Mouse (Mus musculus) heart, adult 9 months (tissue): ENCODE measurements around the gene Zdhhc14.

ENCODE experiments used
- DNase-seq, 2 experiments: peaks; one replicate each; pipeline ENCODE4 v3.0.0; 2022; ENCODE audit warnings: low spot score in 2 of 2

The Zdhhc14 gene

GRCm38 (mm10) chr17:5491801-5492745 lies at the start of gene Zdhhc14:
Gene Zdhhc14 (plus strand): TSS chr17:5492557.
- DNase-seq, result peak; percentile 90 to 92

GRCm38 (mm10) chr17:5443260-5443659 lies 49.1 kb upstream of the Zdhhc14 start:
- no peak for DNase-seq

- DNase-seq, result no peak
These were observed 48.6 kb upstream of the Zdhhc14 start for GRCm38 (mm10) chr17:5443751-5444150.

GRCm38 (mm10) chr17:5453657-5454056 lies 38.7 kb upstream of the Zdhhc14 start:
- DNase-seq, result no peak

GRCm38 (mm10) chr17:5463912-5464311 lies 28.4 kb upstream of the Zdhhc14 start:
- DNase-seq, result no peak

GRCm38 (mm10) chr17:5466736-5467135 lies 25.6 kb upstream of the Zdhhc14 start:
- DNase-seq, result no peak

- no peak for DNase-seq
These were observed 25.2 kb upstream of the Zdhhc14 start for GRCm38 (mm10) chr17:5467177-5467576.

GRCm38 (mm10) chr17:5472268-5472667 lies 20.1 kb upstream of the Zdhhc14 start:
- DNase-seq, result no peak

- no peak for DNase-seq
These were observed 16.2 kb upstream of the Zdhhc14 start for GRCm38 (mm10) chr17:5475960-5476725.

- DNase-seq, result no peak
These were observed 8.9 kb upstream of the Zdhhc14 start for GRCm38 (mm10) chr17:5483456-5483855.

GRCm38 (mm10) chr17:5484663-5485062 lies 7.7 kb upstream of the Zdhhc14 start:
- DNase-seq, result no peak

GRCm38 (mm10) chr17:5488156-5488555 lies 4.2 kb upstream of the Zdhhc14 start:
- DNase-seq, result no peak

- DNase-seq, result no peak
These were observed 2.0 kb upstream of the Zdhhc14 start for GRCm38 (mm10) chr17:5490351-5490750.

GRCm38 (mm10) chr17:5491031-5491800 lies 1.1 kb upstream of the Zdhhc14 start:
- DNase-seq, result peak; percentile 92 to 95

- DNase-seq, result no peak
These were observed 396 bp downstream of the Zdhhc14 start for GRCm38 (mm10) chr17:5492746-5493160.

GRCm38 (mm10) chr17:5493161-5493771 lies 909 bp downstream of the Zdhhc14 start:
- peak; percentile 34 to 36 for DNase-seq

- DNase-seq, result peak; percentile 9 to 23
These were observed 1.5 kb downstream of the Zdhhc14 start for GRCm38 (mm10) chr17:5493809-5494208.

GRCm38 (mm10) chr17:5494832-5495231 lies 2.5 kb downstream of the Zdhhc14 start:
- no peak for DNase-seq

- no peak for DNase-seq
These were observed 5.3 kb downstream of the Zdhhc14 start for GRCm38 (mm10) chr17:5497695-5498094.

GRCm38 (mm10) chr17:5498996-5499395 lies 6.6 kb downstream of the Zdhhc14 start:
- no peak for DNase-seq

GRCm38 (mm10) chr17:5503981-5504760 lies 11.8 kb downstream of the Zdhhc14 start:
- DNase-seq, result no peak
